Mouse (Mus musculus) megakaryocyte, embryonic 14.5 days (primary cell): ENCODE results near the gene Slc26a6. TPM values are rescaled to one million over a fixed set of nuclear protein-coding genes. Genes with fewer than 3 reads are reported as not detected.

ENCODE experiments used
- H3K27me3 ChIP-seq: replicated peaks from 2 replicates; pipeline ENCODE3; 2012; ENCODE audit warnings: inconsistent platforms
- H3K36me3 ChIP-seq: replicated peaks from 2 replicates; pipeline ENCODE3; 2012; ENCODE audit warnings: low read length, inconsistent platforms, mixed read lengths
- H3K4me1 ChIP-seq: 2 replicates; pipeline ENCODE4 v1.6.1; 2012; ENCODE audit warnings: inconsistent platforms
- H3K4me3 ChIP-seq: replicated peaks from 2 replicates; pipeline ENCODE3; 2012; ENCODE audit warnings: moderate library complexity, mild to moderate bottlenecking, inconsistent platforms
- H3K9me3 ChIP-seq: 2 replicates; pipeline ENCODE4 v1.6.1; 2012; ENCODE audit warnings: inconsistent platforms
- FLI1 ChIP-seq: IDR thresholded peaks from 2 replicates; pipeline ENCODE4 v1.6.1; 2012; ENCODE audit warnings: low read length, inconsistent platforms, mixed read lengths
- GATA1 ChIP-seq: IDR thresholded peaks from 3 replicates; pipeline ENCODE4 v1.6.1; 2012; ENCODE audit warnings: mixed read lengths, low read length, inconsistent platforms, borderline replicate concordance
- polyA plus RNA-seq: library from polyadenylated mRNA; stranded (reverse); fragments of >175 nt; gene quantifications from 2 replicates; pipeline ENCODE4 v1.2.3, GENCODE M21; 2012; ENCODE audit warnings: low replicate concordance; ENCODE audit not compliant: insufficient read depth

Gene Slc26a6
- polyA plus RNA-seq, 1 experiment, result 8.6 TPM

DNA sequence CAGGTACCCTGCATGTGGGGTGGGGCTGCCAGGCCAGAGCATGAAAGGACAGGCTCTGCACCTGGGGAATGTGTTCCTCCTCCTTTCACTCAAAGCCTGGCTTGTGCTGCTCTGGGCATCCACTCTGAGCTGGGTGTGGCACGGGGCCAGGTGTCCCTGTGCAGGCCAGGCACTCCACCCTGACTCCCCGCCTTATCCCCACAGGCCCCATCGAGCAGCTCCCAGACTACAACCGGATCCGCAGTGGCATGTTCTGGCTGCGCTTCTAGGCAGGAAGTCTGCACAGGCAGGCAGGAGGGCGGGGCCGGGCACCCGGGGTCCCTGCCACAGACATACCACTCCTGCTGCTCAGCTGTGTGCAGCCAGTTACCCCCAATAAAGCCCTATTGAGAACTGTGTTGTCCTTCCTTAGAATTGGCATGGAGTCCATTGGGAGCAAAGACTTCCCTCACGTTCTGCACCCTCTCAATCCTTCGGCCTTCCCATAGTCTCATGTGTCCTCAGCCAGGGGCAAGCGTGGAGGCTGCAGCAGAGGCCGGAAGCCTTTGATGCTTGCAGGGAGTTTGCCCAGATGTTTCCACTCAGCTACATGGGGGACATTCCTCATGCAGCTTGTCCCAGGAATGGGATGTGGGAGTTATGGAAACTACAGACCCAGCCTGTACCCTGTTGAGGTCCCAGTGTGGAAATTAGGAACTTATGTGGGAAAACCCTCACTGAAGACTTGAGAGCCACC lies 96.3 kb downstream of the Slc26a6 start:
- peaks cover 68% of the 10 kb centered on the region for H3K36me3 ChIP-seq

DNA sequence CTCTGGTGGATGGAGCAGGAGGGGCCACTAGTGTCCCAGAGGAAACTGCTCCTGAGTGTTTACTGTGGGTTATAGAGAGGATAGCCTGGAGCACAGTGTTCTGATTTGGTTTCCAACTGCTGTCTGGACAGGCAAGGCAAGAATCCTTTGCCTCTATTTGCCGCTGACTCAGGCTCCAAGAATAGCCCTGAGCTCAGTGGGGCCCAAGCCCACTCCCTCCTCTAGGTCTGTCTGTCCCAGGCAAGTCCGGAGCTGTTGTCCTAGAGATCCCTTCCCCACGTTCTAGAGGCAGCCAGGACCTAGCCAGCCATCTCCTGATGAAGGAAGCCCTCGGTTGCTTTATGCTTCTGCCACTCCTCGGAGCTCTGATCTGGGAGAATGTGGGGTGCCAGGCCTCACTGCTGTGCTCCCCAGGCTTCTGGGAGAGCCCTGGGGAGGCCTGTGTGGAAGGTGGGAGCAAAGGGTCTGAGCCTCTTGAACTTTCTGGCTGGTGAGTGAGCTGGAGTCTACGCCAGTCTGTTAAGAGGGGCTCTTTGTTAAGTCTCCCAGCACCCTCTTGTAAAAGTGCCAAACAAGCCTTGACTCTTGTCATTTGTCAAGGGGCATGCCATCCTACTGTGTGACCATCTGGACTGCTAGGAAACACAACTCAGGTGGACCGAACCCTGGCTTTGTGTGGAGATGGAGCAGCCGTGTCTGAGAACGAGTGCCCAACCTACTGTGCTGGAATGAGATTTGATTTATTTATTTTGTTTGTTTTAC lies 97.1 kb downstream of the Slc26a6 start:
- no peak for TF ChIP-seq GATA1
- TF ChIP-seq FLI1, result no peak
- Histone ChIP-seq H3K27me3 (peaks cover 27% of the 10 kb centered on the region), H3K36me3 (peaks cover 61% of the 10 kb centered on the region), H3K4me3 (no peak overlapping the region), H3K9me3 (no peaks in the 10 kb centered on the region), H3K4me1 (peaks cover 15% of the 10 kb centered on the region)

More for the DNA sequence above, 96.3 kb downstream of the Slc26a6 start:
- TF ChIP-seq FLI1 (no peak), GATA1 (no peak)
- Histone ChIP-seq H3K4me1 (peaks cover 13% of the 10 kb centered on the region), H3K4me3 (no peak overlapping the region), H3K27me3 (peaks cover 22% of the 10 kb centered on the region), H3K9me3 (no peaks in the 10 kb centered on the region)

DNA sequence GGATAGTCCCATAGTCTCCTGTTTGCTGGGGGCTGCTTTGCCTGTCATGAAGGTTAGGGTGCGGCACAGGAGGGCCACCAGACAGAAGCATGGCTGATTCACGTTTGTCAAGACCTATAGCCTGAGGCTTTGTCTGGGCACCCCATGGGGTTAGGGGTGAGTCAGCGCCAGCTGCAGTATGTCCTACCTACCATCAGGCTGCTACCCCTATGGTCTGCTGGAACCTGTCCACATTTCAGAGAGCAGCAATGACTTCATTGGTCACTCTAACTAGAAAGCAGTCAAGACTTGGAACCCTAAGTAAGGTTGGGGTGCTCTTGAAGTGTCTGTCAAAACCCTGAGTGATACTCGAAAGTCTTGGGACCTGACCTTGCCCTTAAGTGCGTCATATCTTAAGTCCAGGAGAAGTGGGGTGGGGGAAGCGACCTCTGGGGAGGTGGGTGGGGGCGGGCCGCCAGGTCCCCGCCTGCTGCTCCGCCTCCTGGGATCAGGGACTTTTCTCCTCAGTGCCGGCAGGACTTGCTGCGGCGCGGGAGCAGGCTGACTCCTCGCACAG lies 100.1 kb downstream of the Slc26a6 start, which contains the start of gene Col7a1:
Gene Col7a1 (plus strand): TSS at position 506 of the 556 bp plus-strand sequence.
- no peak for TF ChIP-seq GATA1
- no peak for TF ChIP-seq FLI1
- H3K36me3 ChIP-seq, result peaks cover 31% of the 10 kb centered on the region
- no peaks in the 10 kb centered on the region for H3K9me3 ChIP-seq
- peaks cover 14% of the 10 kb centered on the region for H3K4me1 ChIP-seq
- no peak within 1 kb of the TSS for H3K4me3 ChIP-seq
- H3K27me3 ChIP-seq, result peaks cover 55% of the 10 kb centered on the region

DNA sequence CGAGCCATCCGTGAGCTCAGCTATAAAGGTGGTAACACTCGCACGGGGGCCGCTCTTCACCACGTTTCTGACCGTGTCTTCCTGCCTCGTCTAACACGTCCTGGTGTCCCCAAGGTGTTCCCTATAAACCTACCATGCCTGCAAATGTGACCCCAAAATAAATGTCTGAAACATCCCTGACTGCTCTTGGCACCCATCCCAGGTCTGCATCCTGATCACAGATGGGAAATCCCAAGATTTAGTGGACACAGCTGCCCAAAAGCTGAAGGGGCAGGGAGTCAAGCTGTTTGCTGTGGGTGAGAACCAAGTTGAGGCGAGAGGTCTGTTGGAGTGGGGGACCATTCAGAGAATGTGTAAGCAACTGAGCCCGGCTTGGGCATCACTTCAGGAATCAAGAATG lies 102.2 kb downstream of the Slc26a6 start:
- peaks cover 10% of the 10 kb centered on the region for H3K36me3 ChIP-seq
- no peaks in the 10 kb centered on the region for H3K9me3 ChIP-seq
- H3K4me1 ChIP-seq, result peaks cover 23% of the 10 kb centered on the region
- TF ChIP-seq GATA1, result no peak
- no peak for TF ChIP-seq FLI1
- H3K4me3 ChIP-seq, result no peak overlapping the region
- peaks cover 73% of the 10 kb centered on the region for H3K27me3 ChIP-seq

DNA sequence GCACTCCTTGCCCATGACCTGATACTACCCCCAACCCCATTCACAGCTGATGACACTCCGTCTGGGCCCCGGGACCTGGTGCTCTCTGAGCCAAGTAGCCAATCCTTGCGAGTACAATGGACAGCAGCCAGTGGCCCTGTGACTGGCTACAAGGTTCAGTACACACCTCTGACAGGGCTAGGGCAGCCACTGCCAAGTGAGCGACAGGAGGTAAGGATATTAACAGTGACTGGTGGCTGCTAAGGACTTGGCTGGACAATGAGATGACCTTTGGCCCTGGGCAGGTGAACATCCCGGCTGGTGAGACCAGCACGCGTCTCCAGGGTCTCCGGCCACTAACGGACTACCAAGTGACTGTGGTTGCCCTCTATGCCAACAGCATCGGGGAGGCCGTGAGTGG lies 102.8 kb downstream of the Slc26a6 start:
- Histone ChIP-seq H3K36me3 (peaks cover 7% of the 10 kb centered on the region), H3K4me1 (peaks cover 23% of the 10 kb centered on the region), H3K9me3 (no peaks in the 10 kb centered on the region), H3K27me3 (peaks cover 78% of the 10 kb centered on the region), H3K4me3 (no peak overlapping the region)
- TF ChIP-seq FLI1 (no peak), GATA1 (no peak)

Other genes starting within 250 kb of the Slc26a6 start
- 33.3 and 103 TPM in 2 replicates for gene Arih2, start 203.9 kb upstream of the Slc26a6 start, polyA plus RNA-seq
- 3.2 and 4.4 TPM in 2 replicates for gene Slc25a20, start 191.2 kb upstream of the Slc26a6 start, polyA plus RNA-seq
- 1.6 and 2.8 TPM in 2 replicates for gene Prkar2a, start 164.0 kb upstream of the Slc26a6 start, polyA plus RNA-seq
- 19.2 and 25.5 TPM in 2 replicates for gene Ip6k2, start 69.5 kb upstream of the Slc26a6 start, polyA plus RNA-seq
- 1.4 TPM in 1 of 2 replicates, not detected in the other for gene Nckipsd, start 44.9 kb upstream of the Slc26a6 start, polyA plus RNA-seq
- 1.5 TPM in 1 of 2 replicates, not detected in the other for gene Celsr3, start 27.0 kb upstream of the Slc26a6 start, polyA plus RNA-seq
- not detected in 2 replicates for gene Tmem89, start 61.3 kb downstream of the Slc26a6 start, polyA plus RNA-seq
- gene Uqcrc1, start 83.3 kb downstream of the Slc26a6 start, polyA plus RNA-seq, result 221 and 266 TPM in 2 replicates
- gene Col7a1, start 100.3 kb downstream of the Slc26a6 start, polyA plus RNA-seq, result 0.36 and 2.2 TPM in 2 replicates
- gene Ucn2, start 132.7 kb downstream of the Slc26a6 start, polyA plus RNA-seq, result 0.18 TPM in 1 of 2 replicates, not detected in the other
- gene Pfkfb4, start 138.5 kb downstream of the Slc26a6 start, polyA plus RNA-seq, result 2.4 and 5.8 TPM in 2 replicates
- gene Shisa5, start 185.3 kb downstream of the Slc26a6 start, polyA plus RNA-seq, result 375 and 575 TPM in 2 replicates
- 25.2 and 49.1 TPM in 2 replicates for gene Trex1, start 206.5 kb downstream of the Slc26a6 start, polyA plus RNA-seq
- 2.2 and 2.8 TPM in 2 replicates for gene Atrip, start 220.8 kb downstream of the Slc26a6 start, polyA plus RNA-seq
- 3.8 TPM in 1 of 2 replicates, not detected in the other for gene Ccdc51, start 229.2 kb downstream of the Slc26a6 start, polyA plus RNA-seq
- 28.0 and 687 TPM in 2 replicates for gene Tma7, start 229.3 kb downstream of the Slc26a6 start, polyA plus RNA-seq
- not detected in 2 replicates for gene Plxnb1, start 242.1 kb downstream of the Slc26a6 start, polyA plus RNA-seq